ENCODE assay signal across 8 mouse cellular contexts in genomic region chr13:14612926-14613529, GRCm38 (mm10). TPM values are rescaled to one million over a fixed set of nuclear protein-coding genes. Genes with fewer than 3 reads are reported as not detected.
A peak's percentile ranks its signal among the peaks of the same experiment; 100 is the strongest.
DNase-seq lines count a peak whose midpoint lies in the region; ATAC-seq lines count a peak whose summit lies in the region.

TSS of gene Mrpl32 (minus strand) at chr13:14613165.
TSS of gene Psma2 (plus strand) at chr13:14613240.

- intact Hi-C loops in gastrocnemius, postnatal 14 days (cut with DNase I; ENCODE audit: low total_unique reads): no loop called here
- intact Hi-C loops in left cerebral cortex, postnatal 10 days (cut with DNase I): loop anchor here (10.0 kb wide), 1 partner anchor 548 kb away; the partner anchor contains the start of genes Arid4b and Ggps1

- peak; percentile 99 for DNase-seq in adrenal gland, adult (ENCODE audit: inconsistent age in 2 of 2, low spot score in 1 of 2)
- peak; percentile 99 for DNase-seq in embryo, embryonic 10.5 days (ENCODE audit: low spot score)
- peak; percentile 95 for DNase-seq in gastrocnemius, postnatal 14 days
- peak; percentile 97 to 98 for DNase-seq in left cerebral cortex, postnatal 10 days (ENCODE audit: extremely low spot score in 1 of 2, low spot score in 2 of 2)
- peak; percentile 98 for DNase-seq in right cerebral cortex, postnatal 25 days
- DNase-seq in urinary bladder, postnatal 4 days (ENCODE audit: low spot score in 2 of 2): peak; percentile 96 to 98

- ATAC-seq in inflammation-experienced regulatory T-cells, adult 6 months: peak; percentile 88
- peak; percentile 98 for ATAC-seq in megakaryocyte-erythroid progenitor cell, adult 5-6 weeks (replicated peaks; ENCODE audit: low FRiP score, low TSS enrichment, poor library complexity, severe bottlenecking)

RNA-seq across cellular contexts. Expression of gene Mrpl32, which starts in this region (rescaled TPM):
- 10 to 100 TPM; 40.8 to 41.5 TPM for total RNA-seq in gastrocnemius, postnatal 14 days (2021)
- polyA plus RNA-seq in inflammation-experienced regulatory T-cells, adult 6 months (2017; shearing (Covaris generic)): 100 to 1,000 TPM; 110 to 146 (median 130) TPM
- total RNA-seq in left cerebral cortex, postnatal 10 days (2021): 10 to 100 TPM; 28.6 to 30.5 TPM
- total RNA-seq in megakaryocyte-erythroid progenitor cell, adult 5-6 weeks (2014; fragmentation: Nextera tagmentation): 56.9 and 76.2 TPM in 2 replicates
- 97.8 and 147 TPM in 2 replicates for total RNA-seq in megakaryocyte-erythroid progenitor cell, adult 5-6 weeks (2017)

RNA-seq across cellular contexts. Expression of gene Psma2, which starts in this region (rescaled TPM):
- 10 to 100 TPM; 54.6 to 55.8 TPM for total RNA-seq in gastrocnemius, postnatal 14 days (2021)
- polyA plus RNA-seq in inflammation-experienced regulatory T-cells, adult 6 months (2017; shearing (Covaris generic)): 100 to 1,000 TPM; 172 to 236 (median 177) TPM
- 10 to 100 TPM; 66.0 to 66.7 TPM for total RNA-seq in left cerebral cortex, postnatal 10 days (2021)
- 109 and 129 TPM in 2 replicates for total RNA-seq in megakaryocyte-erythroid progenitor cell, adult 5-6 weeks (2014; fragmentation: Nextera tagmentation)
- 87.7 and 90.4 TPM in 2 replicates for total RNA-seq in megakaryocyte-erythroid progenitor cell, adult 5-6 weeks (2017)

Comparison
In these comparisons a context has a peak if more than half of its experiments do, and no peak if none do; other contexts are left out.
1. Peak in every context shown above with its lines: DNase-seq and ATAC-seq.